Mouse (Mus musculus) megakaryocyte progenitor cell, adult 5-6 weeks (primary cell): Measurements from ENCODE around the gene Tigd3. TPM values are rescaled to one million over a fixed set of nuclear protein-coding genes. Genes with fewer than 3 reads are reported as not detected.

ENCODE experiments used
- ATAC-seq: replicated peaks from 2 replicates; pipeline ENCODE4 v1.8.0; 2016; ENCODE audit warnings: mild to moderate bottlenecking, moderate TSS enrichment, inconsistent platforms; ENCODE audit not compliant: poor library complexity
- total RNA-seq, 2 experiments: library from RNA; stranded (forward) in 1 of 2; stranded (reverse) in 1 of 2; fragments of 157-497, 149-512 nt in 1 of 2; fragments of 200-1000 nt in 1 of 2; gene quantifications; 2 replicates each; pipeline versions ENCODE4 v1.2.3 to v1.2.4; 2015 to 2017

Gene Tigd3
- 0.32 and 0.81 TPM in 2 replicates for total RNA-seq (2015)
- 1.5 and 2.8 TPM in 2 replicates for total RNA-seq (2017)

- ATAC-seq, result peak; percentile 99
These were observed at the start of gene Tigd3 for GRCm38 (mm10) chr19:5894002-5894678. Gene Tigd3 (minus strand): TSS chr19:5894149.

DNA sequence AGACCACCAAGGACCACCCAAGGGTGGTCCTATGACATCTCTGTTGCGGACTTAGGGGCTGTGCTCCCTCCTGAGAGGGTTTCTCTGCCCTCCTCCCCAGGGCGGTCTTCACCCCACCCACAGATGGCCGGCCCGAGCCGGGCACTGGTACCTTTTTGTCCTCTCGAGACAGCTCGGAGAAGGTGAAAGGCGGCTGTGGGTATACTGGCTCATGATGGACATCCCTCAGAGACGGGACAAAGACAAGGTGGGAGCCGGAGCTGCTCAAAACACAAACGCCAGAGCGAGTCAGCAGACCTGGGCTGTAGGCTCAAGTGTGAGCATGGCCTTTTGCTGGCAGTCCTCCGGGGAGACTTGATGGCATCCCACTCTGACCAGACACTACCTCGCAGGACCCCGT is 49.5 kb upstream of the Tigd3 start:
- no peak for ATAC-seq

GRCm38 (mm10) chr19:5942581-5942980 is 48.6 kb upstream of the Tigd3 start:
- ATAC-seq, result no peak

GRCm38 (mm10) chr19:5940656-5941055 is 46.7 kb upstream of the Tigd3 start:
- no peak for ATAC-seq

GRCm38 (mm10) chr19:5940173-5940572 is 46.2 kb upstream of the Tigd3 start:
- ATAC-seq, result no peak

DNA sequence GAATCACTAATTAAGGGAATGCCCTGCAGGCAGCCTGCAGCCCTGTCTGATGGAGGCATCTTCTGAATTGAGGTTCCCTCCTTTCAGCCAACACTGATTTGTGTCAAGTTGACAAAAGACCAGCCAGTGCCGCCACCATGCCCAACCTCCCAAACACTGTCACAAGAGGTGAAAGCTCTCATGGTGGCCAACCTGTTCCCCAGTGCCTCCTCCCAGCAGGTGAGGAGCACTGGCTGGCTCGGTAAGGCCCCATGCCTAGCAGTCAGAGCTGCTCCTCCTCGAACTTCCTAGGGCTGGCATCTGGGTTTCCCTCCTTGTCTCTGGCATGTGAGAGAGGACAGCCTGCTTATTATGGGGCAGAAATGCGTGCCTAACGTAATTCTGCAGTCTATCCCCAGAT is 45.8 kb upstream of the Tigd3 start:
- ATAC-seq, result no peak

GRCm38 (mm10) chr19:5938516-5938915 is 44.6 kb upstream of the Tigd3 start:
- ATAC-seq, result no peak

GRCm38 (mm10) chr19:5937836-5938406 is 44.0 kb upstream of the Tigd3 start:
- ATAC-seq, result peak; percentile 90

DNA sequence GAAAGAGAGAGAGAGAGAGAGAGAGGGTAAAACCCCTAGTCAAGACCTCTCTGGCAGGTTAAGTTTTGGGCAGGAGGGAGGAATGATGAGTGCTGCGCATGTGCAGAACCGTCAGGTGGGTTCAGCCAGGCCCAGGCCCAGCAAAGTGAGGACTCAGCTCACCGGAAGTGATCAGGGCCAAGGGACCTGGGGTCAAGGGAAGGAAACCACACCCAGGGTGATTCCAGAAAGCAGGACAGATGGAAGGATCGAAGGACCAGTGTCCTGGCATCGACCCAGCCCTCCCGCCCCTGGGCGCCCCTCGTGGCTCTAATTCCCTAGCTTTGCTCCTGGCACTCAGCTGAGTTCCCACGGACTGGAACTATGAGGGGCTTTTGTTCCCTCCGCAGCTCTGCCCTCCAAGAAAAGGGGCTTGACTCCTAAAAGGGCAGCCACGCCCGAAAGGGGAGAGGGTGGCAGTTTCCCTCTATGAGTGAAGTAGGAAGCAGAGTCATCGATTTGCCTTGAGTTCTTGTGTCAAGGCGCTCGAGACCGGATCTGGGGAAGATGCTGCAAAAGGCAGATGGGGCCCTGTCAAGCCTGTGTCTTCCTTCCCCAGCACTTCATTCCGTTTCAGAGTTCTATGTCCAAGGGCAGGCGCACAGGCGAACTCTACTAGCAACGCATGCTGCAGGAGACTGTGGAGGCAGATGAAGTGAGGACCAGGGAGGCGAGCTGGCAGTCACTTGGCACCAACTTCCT is 43.3 kb upstream of the Tigd3 start:
- no peak for ATAC-seq

GRCm38 (mm10) chr19:5935691-5936090 is 41.7 kb upstream of the Tigd3 start:
- ATAC-seq, result no peak

DNA sequence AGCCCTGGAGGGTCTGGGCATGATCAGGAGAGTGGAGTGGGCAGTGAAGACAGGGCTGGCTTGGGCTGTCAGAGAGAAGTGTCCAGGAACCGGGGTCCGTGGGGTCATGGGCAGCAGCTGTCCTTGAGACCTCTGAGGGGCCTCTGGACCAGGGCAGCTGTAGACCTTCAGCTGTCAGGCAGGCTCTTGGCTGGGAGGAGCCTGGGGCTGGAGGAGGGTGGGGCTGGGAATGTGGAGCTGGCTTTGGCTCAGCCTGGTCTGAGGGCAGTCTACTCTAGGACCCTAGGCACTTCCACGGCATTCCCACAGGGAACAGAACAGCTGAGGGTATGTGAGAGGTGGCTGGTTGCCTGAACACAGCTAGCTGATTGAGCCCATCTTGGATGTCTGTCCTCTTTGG is 41.3 kb upstream of the Tigd3 start:
- ATAC-seq, result no peak

- 0 out of 2 replicates have a peak, but pooled peaks have one; percentile 13 for ATAC-seq
These were observed 36.0 kb upstream of the Tigd3 start for GRCm38 (mm10) chr19:5929634-5930596.

- ATAC-seq, result no peak
These were observed 34.6 kb upstream of the Tigd3 start for GRCm38 (mm10) chr19:5928546-5928945.

DNA sequence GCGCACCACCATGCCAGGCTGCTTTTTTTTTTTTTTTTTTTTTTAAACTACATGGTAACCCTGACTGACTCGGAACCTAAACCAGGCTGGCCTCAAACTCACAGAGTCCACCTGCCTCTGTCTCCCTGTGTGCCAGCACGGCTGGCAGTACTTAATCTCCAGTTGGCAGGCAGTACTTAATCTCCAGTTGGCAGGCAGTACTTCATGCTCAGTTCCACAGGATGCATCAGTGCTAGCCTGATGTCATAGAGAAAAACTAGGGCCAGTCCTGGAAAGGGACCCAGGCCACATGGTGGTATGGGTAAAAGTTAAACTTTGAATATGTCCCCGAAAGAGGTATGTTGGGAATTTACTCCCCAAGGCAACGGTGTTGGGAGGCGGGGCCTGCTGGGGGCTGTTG is 34.2 kb upstream of the Tigd3 start:
- peak; percentile 69 for ATAC-seq

GRCm38 (mm10) chr19:5927532-5927931 is 33.6 kb upstream of the Tigd3 start:
- ATAC-seq, result no peak

DNA sequence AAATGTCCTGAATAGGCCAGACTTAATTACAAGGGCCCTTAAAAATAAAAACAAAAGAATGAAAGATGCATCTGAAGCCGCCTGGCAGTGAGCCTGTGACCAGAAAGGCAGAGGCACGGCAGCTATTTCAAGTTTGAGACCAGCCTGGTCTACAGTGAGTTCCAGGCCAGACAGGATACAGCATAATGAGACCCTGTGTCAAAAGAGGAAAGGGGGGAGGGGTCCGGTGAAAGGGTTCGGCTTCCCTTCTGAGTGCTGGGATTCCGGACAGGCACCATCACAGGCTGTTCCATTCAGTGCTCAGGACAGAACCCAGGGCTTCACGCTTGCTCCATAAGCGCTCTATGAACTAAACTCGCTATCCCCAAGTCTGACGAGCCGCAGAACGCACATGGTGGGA is 33.1 kb upstream of the Tigd3 start:
- no peak for ATAC-seq

DNA sequence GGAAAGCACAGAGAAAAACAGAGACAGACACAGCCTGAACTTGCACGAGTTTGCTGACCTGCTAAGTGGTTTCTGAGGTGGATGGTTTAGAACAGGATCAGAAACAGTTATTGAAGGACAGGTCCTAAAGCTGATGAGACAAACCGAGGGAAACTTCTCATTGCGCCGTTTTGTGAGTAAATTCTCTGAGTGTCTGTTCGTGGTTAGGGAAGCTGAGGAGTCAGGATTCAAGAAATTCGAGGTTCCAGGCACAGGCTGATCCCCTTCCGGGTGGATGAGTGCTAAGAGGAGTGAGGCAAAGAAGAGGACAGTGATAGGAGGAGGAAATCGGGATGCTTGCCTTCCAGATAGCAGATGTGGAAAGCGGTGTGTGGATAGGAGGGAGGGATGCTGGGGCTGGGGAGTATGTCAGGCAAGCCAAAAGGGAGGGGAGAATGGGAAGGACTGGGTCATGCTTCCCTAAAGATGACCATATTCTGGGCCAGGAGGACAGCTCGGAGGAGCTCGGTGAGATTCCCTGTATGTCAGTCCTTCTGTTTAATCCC is 31.4 kb upstream of the Tigd3 start:
- ATAC-seq, result no peak

DNA sequence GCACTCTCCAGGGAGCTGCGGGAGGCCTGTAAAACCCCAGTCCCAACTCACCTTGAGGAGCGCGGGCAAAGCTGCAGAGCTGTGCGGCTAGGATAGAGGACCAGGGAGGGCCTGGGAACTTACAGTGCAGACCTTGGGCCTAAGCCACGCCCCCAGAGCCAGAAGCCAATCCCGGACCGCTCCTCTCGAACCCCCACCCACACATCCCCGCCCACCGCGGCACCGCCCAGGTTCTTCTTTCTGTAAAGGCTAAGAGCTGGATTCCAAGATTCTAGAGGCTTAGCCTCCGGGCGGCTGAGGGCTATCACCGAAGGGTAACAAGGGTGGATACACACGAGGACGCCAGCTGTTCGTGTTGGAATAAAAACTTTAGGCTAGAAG is 30.8 kb upstream of the Tigd3 start, which contains the start of gene Cdc42ep2:
Gene Cdc42ep2, minus strand, starts transcription at position 104 of the 381 bp plus-strand sequence.
- peak; percentile 82 for ATAC-seq

DNA sequence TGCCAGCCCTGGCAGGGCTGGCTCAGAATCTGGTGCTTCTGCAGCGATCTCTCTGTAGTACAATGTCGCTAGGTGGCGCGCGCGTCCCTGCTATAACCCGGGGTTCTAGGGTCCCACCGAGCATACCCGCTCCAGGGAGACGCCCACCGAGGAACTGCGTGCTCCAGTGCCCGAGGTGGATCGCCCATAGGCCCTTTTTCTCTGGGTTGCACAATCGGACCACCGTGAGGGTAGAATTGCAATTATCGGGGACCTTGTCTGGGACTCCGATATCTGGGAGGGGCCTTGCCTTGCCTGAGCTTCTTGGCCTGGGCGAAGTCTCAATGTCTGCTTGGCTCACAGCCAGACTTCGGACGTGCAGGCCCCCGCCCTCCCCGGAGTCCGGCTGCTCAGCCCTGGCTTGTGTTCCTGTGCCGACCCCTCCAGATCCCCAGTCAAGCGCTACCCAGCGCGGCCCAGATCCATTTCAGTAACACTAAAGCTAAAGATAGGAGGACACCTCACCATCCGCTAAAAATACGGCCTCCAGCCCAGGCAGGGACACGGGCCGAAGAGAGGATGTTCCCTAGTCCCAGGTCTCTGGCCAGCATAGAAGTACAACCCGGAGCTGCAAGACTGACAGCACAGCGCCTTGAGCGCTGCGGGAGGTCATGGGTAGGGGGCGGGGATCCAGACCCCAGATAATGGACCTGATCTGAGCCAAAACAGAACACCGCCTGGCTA is 30.2 kb upstream of the Tigd3 start:
- peak; percentile 66 for ATAC-seq

DNA sequence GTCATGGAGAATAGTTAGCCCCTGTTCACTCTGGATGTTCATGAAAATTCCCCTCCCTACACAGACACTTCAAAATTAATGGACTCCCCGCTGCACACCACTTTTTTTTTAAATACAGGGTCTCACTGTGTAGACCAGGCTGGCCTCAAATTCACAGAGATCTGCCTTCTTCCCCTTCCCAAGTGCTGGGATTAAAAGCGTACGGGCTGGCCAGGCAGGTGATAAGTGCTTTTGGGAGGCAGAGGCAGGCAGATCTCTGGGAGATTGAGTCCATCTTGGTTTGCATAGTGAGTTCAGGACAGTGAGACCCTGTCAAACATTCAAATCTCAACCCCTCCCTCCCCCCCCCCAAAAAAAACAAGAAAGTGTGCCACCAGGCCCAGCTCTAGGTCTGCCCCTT is 29.0 kb upstream of the Tigd3 start:
- no peak for ATAC-seq
